Mouse (Mus musculus): Measurements from ENCODE around the gene Nr2e1. TPM values are rescaled to one million over a fixed set of nuclear protein-coding genes. Genes with fewer than 3 reads are reported as not detected.
A peak's percentile ranks its signal among the peaks of the same experiment; 100 is the strongest.

Nr2e1 gene
- total RNA-seq (2021) = not detected
- long read RNA-seq, experiment 1 = 0 reads
- long read RNA-seq, experiment 2 = 0 reads

DNA sequence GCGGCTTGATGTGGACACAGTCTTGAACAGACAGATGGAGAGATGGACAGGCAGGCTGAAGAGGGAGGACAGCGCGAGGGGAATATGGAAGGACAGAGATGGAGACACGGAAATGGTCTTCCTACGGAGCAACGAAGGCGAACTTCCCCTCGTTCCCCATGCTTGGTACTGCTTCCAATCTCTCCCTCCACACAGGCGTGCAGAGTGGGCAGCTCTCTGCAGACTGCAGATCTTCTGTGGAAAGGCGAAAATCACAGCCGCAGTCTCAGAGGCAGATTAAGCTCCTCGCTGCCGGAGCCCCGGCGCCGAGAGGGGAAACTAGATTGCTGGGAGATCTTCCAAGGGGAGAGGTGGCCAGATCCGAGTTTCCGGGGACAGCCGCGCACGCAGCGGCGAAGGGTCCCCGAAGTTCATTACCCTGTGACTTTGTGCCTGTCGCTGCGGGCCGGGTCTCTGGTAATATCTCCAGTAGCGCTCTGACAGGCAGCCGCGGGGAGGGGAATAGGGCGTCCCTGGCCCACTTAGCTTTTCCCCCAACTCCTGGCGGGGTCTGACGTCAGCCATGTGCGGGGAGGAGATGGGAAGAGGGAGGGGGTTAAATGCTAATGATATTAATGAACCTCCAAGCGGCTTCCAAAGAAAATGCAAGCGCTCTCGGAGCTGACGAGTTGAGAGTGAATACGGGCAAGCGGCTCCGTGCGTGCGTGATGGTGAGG, at the start of gene Nr2e1, which contains the start of gene Ostm1:
Gene Nr2e1 (minus strand): TSS at position 476 of the 716 bp plus-strand sequence.
Gene Ostm1 (plus strand): TSS at position 666 of the 716 bp plus-strand sequence.
- peak in 1 of 2 experiments; percentile 25 for DNase-seq (ENCODE audit: low spot score in 2 of 2)

DNA sequence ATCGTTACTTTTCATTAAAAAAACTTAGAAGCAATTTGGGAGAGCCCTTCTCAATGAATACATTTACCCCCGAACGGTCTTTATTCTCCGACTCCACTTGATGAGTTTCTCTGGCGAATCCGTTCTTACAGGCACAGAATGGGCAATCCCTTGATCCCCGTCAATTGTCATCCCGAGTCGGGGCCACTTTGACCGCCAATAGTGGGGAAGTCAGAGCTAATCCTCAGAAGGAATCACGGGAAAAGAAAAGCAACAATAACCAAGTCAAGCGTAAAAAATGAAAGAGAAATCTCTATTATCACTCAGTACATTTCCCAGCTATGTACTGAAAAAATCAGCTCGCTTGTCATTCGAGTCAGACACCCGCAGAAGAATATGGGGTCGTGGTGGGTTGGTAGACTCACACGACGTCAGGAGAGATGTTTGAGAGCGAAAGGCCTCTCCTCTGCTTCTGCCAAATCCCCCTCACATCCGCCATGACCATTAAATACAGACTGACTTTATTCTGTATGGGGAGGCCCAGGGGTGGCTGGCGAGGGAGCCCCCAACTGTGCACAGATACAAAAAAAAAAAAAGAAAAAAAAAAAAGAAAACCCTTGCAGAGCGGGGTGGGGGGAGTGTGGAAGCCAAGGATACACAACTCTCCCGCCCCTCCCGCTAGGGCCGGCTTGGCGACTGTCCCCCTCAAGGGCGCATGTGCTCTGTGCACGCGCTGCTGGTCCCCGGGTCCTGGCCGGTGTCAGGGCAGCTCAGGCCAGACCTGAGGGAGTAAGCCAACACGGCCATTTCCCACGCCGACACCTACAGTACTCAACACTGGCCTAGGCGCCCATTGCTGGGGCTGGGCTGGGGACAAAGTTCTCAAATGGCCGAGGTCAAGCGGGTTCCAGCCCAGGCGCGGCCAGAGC, 49.3 kb upstream of the Nr2e1 start:
- DNase-seq (ENCODE audit: low spot score in 2 of 2) = no peak

DNA sequence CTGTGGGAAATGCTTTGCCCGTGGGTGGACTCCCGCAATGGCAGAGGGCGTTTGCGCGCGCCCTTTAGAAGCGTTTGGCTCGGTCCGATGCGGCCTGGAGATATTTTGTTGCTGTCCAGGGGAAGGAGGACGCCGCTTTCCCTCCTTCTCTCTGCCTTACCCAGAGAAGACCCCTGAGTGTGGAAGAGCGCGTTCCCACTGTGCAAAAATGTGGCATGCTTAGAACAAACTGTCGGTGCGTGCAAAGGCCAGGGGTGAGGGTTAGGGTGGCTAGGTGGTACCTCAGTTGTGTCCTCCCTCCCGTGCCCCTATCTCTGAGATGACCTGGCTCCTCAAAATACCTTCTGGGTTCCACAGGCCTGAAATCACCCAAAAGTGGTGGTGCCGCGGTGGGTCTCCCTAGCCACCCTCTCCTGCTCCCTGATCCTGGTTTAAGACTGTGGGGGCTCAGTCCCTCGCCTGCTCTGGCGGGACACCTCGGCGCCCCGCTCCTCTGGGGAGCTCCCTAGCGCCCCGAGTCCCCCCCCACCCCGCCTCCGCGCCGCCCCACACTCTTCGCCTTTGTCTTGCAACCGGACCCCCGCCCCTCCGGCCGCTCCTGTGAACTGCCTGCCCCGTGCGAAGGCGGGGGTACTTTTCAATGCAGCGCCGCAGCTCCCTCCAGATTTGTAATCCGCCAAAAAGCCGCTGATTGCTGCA, 48.5 kb upstream of the Nr2e1 start:
- no peak for DNase-seq (ENCODE audit: low spot score in 2 of 2)

DNA sequence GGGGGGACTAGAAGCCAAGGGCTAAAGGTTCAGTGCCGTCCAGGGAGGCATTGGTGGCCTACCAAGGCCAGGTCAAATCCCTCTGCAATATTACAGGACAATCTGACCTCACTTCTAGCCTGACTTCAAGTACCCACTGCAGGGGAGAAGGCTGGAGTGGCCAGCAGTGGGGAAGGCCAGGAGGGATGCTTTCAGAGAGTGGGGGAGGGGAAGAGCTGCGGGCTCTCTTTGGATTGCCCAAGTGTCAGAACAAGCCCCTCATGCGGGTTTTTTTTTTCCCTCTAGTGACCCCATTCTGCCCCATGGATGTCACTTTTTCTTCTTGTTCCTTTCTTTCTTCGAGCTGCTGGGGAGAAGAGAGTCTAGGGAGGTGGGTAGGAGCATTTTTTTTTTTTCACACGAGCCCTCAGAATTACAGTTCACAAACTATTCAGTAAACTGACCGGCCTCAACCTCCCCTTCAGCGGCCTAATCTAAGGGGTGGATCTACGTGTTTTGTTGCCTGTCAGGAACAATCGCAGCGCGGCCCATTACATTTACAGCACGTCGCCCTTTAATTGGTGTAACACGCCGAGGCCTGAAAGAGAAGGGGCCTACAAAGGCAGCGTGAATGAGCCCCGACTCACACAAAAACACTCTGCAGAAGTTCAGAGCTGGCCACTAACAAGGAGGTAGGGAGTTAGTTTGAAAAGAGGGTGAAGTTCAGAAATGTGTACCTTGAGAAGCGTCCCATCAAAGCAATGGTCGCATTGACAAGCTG, 47.3 kb upstream of the Nr2e1 start:
- DNase-seq (ENCODE audit: low spot score in 2 of 2) = no peak

DNA sequence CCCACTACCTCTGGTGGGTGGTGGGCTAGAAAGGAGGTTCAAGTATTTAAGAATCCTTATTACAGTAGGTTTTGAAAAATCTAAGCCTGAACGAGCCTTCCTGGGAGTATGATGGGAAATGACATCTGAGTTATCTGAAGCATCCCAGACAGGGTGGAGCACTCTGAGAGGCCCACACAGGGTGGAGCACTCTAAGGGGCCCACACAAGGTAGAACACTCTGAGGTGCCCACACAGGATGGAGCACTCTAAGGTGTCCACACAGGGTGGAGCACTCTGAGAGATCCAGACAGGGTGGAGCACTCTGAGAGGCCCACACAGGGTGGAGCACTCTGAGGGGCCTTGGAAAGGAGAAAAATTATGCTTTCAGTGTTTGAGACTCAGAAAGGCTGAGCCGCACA, 42.5 kb upstream of the Nr2e1 start:
- DNase-seq (ENCODE audit: low spot score in 2 of 2) = no peak

DNA sequence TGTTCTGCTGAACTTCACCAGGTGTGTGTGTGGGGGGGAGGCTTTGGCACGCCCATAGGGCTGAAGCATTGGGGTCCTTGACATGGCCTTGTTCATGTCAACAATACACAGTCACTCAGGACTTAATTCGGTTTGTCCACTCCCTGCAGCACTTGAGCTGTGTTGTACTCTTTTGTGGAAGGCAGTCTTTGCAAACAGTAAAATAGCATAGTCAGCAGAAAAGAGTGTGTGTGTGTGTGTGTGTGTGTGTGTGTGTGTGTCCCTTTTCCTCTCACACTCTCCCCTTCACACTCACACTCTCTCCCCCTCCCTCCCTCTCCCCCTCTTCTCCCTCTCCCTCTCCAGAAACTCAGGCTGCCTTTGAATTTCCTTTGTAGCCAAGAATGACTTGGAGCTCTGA, 34.9 kb upstream of the Nr2e1 start:
- no peak for DNase-seq (ENCODE audit: low spot score in 2 of 2)

DNA sequence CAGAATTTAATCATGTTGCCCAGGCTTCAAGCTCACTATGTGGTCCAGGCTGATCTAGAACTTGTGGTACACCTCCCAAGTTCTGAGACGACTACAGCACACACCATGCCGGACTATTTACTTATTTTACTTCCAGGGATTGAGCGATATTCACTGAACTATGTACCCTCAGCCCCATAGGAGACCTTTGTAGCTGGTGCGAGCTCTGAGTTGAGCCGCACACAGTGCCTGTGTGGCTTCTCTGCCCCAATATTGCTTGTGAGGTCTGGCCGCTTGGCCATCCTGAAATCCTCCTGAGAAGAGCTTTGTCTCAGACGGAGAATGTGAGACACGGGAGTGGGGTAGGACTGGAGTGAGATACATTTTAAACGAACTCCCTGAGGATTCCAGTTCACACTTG, 31.3 kb upstream of the Nr2e1 start:
- DNase-seq (ENCODE audit: low spot score in 2 of 2) = no peak

DNA sequence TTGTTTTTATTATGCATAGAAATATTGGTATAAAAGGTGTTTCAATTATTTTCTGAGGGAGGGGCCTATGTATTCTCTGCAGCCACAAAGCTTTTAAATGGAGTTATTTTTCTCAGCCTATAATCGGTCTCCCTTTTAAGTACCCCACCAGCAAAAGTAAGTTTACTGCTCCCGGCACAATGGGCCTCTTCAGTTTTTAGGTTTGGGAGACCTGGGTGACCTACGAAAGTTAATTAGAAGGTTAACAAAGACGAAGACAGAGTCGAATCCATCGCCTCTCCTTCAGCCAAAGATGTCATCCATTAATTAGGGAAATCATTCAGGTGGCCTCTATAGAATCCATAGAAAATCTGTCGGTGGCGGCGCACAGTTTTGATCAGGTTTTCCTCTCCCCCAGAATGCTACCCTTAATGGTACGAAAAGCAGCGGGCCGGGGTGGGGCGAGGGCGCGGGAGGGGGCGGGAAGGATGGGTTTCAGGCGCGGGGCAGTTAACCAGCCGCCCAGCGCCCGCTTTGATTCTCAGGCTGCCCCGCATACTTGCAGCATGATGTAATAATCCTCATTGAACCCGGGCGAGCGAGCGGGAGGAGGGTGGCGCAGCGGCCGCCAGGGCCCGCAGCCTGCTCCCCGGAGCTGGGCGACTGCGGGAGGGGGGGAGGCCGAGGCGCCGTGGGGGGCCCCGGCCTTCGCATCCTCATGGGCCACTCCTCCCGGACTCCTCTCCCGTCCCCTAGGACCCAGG, 30.4 kb upstream of the Nr2e1 start:
- no peak for DNase-seq (ENCODE audit: low spot score in 2 of 2)

DNA sequence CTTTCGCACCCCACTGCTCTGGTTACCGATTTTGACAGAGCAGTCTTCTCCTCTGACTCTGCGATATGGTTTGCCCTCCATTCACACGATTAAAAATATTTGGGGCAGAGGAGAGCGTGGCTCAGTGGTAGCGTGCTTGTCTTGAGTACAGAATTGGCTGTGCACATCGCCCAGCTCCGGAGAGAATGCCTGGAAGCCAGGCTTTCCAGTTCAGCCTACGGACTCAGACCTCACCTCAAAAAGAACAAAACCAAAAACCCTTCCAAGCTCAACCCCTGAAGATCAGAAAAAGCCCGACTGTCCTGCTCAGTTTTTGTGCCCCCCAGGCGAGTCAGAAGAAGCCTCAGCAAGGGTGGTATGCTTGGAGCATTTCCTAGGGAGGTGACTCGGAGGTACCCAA, 29.6 kb upstream of the Nr2e1 start:
- DNase-seq (ENCODE audit: low spot score in 2 of 2) = no peak

DNA sequence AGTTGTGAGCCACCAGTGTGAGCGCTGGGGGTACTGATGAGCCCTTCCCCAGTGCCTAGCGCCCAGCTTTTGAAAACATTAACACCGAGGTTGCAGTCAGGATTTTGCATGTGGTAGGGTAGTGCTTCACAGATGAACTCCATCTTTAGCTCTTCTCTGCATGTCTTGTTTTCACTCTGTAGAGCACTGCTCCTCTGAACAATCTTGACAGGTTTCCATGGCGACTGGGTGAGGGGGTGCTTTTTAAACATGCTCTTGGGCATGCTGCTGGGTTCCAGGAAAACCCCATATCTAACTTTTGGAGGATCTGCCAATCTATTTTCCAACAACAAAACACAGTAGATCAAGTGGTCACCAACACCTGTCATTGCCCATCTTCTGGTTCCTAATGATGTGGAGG, 23.3 kb upstream of the Nr2e1 start:
- no peak for DNase-seq (ENCODE audit: low spot score in 2 of 2)

DNA sequence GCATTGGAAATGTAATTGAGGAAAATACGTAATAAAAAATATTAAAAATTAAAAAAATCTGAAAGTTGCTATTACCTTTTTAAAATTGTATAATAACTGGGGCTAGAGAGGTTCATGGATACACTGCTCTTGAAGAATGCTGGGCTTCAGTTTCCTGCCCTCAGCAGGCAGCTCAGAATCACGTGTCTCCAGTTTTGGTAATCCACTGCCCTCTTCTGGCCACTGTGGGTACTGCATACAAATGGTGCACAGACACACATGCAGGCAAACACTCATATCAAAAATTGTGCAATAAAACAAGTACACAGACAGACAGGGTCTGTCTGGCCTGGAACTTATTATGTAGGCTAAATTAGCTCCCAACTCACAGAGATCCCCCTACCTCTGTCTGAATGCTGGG, 21.4 kb upstream of the Nr2e1 start:
- DNase-seq (ENCODE audit: low spot score in 2 of 2) = no peak

DNA sequence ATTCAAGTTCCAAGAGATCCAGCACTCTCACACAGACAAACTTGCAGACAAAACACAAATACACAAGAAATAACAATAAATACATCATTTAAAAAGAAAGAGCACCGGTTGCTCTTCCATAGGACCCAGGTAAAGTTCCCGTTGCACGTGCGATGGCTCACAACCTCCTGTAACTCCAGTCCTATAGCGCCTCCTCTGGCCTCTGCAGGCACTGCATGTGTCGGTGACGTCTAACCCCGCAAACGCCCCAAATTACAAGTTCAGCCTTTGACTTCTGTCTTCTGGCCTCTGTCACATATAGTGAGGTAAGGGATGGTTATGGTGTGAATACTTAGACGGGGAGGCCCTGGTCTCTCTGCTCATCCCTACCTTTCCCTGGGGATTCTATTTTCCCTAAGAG, 18.1 kb upstream of the Nr2e1 start:
- no peak for DNase-seq (ENCODE audit: low spot score in 2 of 2)

DNA sequence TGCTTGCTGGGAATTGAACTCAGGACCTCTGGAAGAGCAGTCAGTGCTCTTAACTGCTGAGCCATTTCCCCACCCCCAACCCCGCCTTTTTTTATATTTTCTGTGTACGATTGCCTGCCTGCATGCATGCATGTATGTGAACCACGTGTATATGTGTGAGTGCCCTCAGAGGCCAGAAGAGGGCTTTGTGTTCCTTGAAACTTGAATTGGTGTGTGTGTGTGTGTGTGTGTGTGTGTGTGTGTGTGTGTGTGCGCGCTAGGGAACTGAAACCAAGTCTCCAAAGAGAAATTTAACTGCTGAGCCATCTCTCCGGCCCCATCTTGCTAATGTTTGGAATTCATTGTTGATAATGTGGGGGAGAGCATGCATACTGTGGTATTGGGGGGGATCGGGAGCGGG, 15.2 kb upstream of the Nr2e1 start:
- DNase-seq (ENCODE audit: low spot score in 2 of 2) = no peak

DNA sequence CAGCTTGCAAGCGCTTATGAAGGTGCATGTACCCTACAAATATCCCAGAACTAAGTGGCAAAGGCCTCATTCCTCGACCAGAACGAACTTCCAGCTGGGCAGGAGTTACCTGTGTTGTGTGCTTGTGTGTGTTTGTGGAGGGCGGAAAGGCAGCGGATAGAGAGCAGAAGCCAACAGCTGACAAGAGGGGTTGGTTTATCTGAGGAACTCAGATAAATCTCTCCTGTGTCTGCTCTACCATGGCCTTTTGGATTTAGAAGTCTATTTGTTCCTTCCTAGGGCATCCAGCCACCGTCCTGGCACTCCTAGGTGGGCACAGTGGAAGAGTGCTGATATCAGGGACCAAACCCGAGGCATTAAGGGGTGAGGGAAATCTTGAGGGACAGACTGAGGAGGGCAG, 9.8 kb upstream of the Nr2e1 start:
- no peak for DNase-seq (ENCODE audit: low spot score in 2 of 2)

DNA sequence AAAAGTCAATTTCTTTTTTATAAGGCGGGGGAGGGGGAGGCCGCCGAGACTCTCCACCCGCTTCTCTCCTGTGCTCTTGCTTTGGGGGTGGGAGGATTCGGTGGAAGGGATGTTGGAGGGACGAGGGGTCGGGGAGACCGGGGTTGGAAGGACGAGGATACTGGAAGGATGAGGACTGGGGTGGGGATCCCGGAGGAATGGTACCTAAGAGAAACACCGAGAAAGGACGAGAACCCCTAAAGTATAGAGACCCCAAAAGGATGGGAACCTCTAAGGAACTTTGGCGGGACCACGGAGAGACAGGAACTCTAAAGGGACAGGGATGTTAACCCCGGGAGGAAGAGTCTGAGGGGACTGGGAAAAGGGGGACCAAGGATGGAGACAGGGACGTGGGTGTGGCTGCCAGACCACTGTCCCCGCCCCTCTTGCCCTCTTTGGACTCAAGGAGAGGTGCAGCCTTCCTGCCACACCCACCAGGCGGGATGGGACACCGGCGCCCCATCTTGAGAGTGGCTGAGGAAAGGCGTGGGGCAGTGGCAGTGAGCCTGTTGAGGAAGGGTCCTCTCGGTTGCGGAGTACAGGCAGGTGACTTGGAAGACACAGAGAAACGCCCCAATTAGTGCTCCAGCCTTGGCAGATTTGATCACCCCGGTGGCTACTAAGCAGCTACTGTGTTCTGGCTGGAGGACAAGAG, 8.7 kb upstream of the Nr2e1 start:
- DNase-seq (ENCODE audit: low spot score in 2 of 2) = no peak

DNA sequence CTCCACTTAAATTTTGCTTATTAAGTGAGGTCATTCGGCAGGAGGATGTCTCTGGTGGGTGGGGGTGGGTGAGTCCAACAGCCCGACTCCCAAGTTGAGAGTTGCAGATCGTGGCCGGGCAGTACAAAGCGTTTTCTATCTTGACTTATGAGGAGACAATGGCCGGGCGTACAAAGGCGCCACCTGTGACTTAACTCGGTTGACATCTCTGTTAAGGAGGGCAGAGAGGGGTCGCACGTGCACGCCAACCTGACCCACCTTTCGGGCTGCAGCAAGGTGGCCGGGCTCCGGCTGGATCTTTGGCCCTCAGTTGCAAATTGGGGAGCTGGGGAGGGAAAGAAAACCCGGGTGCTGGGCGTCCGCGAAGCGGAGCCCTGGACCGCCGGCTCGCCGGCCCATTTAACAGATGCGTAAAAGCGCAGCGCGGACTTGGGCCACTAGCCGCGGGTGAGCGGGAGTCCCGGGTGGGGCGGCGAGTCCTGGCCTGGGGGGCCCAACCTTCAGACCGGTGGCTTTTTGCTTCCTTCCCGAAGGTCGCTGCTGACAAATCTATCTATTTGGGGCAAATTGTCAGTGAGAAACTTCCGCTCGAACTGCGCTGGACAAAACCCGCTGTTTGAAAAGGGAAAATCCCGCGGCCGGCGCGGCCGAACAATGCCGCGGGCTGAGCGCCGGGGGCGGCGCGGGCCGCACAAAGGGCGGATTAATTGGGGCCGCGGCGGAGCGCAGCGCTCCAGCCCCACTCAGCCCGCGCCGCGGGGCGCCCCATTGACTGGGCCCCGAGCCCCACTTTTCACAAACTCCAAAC, 8.0 kb upstream of the Nr2e1 start:
- DNase-seq (ENCODE audit: low spot score in 2 of 2) = no peak

DNA sequence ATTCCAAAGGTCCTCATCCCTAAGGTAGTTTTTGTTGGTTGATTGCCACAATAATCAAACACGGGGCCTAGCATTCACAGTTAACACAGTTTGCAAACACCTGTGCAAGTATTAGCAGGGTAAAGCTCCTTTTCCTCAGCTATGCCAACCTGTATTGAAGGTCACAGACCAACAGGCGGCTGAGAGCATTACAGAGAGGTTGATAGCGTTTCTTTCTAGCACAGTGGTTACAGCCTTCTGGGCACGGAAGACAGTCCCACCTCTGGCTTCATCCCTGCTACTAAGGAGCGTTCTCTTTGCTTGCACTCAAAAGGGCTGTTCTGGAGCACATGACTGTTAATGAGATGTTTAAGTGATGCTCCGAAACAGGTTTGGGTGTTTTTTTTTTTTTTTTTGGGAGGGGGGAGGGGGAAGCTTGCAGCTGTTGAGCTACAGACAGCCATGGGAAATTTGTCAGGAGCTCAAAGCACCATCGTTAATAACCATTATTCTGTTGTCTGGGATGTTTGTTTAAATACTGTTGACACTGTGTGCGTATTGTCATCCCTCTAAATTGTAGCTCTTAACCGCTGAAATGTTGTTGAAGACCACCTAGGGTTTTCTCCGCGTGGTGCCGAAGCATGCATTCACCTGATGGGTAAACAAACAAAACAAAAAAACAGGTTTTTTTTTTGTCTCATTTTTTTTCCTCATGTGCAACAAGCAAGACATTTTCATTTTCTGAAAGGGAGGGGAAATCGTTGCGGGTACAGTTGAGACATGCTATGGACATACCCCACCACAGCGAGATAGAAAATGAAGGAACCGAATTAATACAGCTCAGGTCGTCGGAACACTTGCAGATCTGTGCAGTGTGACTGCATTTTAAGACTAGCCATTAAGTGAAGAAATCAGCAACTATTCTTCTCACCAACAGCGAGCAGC, 7.1 kb upstream of the Nr2e1 start:
- DNase-seq (ENCODE audit: low spot score in 2 of 2) = no peak

DNA sequence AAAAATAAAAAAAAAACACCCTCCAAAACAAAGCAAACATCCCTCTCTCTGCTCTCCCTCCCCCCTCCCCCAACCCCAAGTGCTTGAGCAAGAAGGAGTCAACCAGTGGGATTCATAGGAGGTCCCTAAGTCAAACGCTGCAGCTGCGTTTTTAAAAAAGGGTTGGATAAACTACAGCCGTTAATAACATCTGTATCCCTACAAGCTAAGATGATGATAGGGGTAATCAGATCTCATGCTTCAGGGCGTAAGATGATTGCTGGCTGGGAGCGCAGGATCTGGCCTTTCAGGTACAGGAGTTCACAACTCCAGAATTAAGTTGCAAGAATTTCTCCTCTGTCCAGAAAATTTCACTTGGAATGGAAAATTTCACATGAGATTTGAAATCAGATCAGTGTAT, 6.1 kb upstream of the Nr2e1 start:
- no peak for DNase-seq (ENCODE audit: low spot score in 2 of 2)

All from gastrocnemius, postnatal 4 days (tissue).